Mouse (Mus musculus) forebrain, embryonic 12.5 days (tissue): ENCODE measurements around the gene Phpt1. TPM values are rescaled to one million over a fixed set of nuclear protein-coding genes. Genes with fewer than 3 reads are reported as not detected.
"Not testable (repeated sequence)": the region's sequence is repeated elsewhere in the genome, so short reads cannot be mapped to it uniquely, and the experiment has no call there.

Experiments
- ATAC-seq: fragments of 200-750 bp; cut with Nextera tagmentation; 2 replicates; pipeline ENCODE4 v1.8.0; 2017; ENCODE audit warnings: moderate TSS enrichment; ENCODE audit not compliant: low FRiP score
- H3K27ac ChIP-seq: fragments of 300-500 bp; sonication (generic); 2 replicates; pipeline ENCODE4 v1.5.1; 2016; ENCODE audit warnings: mild to moderate bottlenecking
- H3K27me3 ChIP-seq: fragments of 300-500 bp; sonication (generic); 2 replicates; pipeline ENCODE4 v1.6.1; 2016; ENCODE audit warnings: mild to moderate bottlenecking
- H3K36me3 ChIP-seq: fragments of 300-500 bp; sonication (generic); replicated peaks from 2 replicates; pipeline ENCODE4 v1.6.1; 2016; ENCODE audit warnings: mild to moderate bottlenecking
- H3K4me1 ChIP-seq: fragments of 300-500 bp; sonication (generic); 2 replicates; pipeline ENCODE4 v1.6.1; 2016
- H3K4me2 ChIP-seq: fragments of 300-500 bp; sonication (generic); 2 replicates; pipeline ENCODE4 v1.6.1; 2016; ENCODE audit warnings: mild to moderate bottlenecking, moderate library complexity
- H3K4me3 ChIP-seq: fragments of 300-500 bp; sonication (generic); replicated peaks from 2 replicates; pipeline ENCODE4 v1.5.1; 2016; ENCODE audit warnings: mild to moderate bottlenecking
- H3K9ac ChIP-seq: fragments of 300-500 bp; sonication (generic); 2 replicates; pipeline ENCODE4 v1.6.1; 2016; ENCODE audit warnings: mild to moderate bottlenecking
- H3K9me3 ChIP-seq: fragments of 300-500 bp; sonication (generic); 2 replicates; pipeline ENCODE4 v1.6.1; 2016
- WGBS: fragments of 180-500 bp; shearing (Covaris S2); methylation state at CpG from one replicate; pipeline ENCODE4 v1.1.7; 2016; 5-methylcytosine and 5-hydroxymethylcytosine counted together
- polyA plus RNA-seq: library from polyadenylated mRNA; unstranded; fragments of >200 nt; fragmentation: Nextera tagmentation; extraction: Ambion mirVana; gene quantifications from 2 replicates; pipeline ENCODE4 v1.2.1, GENCODE M21; 2016

The Phpt1 gene
- polyA plus RNA-seq, 1 experiment from 2014 or later, result 158 TPM

DNA sequence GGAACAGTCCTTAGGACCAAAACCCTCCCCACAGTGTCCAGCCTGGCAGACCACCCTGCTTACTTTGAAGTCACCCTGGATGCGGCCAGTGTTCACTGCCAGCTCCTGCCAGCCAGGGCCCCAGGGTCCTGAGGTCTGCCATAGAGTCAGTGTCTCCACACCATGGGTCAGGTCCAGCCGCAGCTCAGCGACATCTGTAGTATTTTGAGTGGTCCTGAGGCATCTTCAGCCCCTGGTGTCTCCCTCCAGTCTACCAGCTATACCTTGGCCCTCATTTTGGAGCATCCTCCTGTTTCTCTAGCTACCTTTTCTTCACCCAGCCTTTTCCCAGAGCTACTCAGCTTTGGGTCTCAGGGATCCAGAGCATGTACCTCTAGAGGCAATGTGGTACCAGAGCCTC is 5.7 kb downstream of the Phpt1 start:
- H3K4me1 ChIP-seq, result peaks cover 18% of the 10 kb centered on the region
- no peaks in the 10 kb centered on the region for H3K27me3 ChIP-seq
- peaks cover 73% of the 10 kb centered on the region for H3K36me3 ChIP-seq
- H3K9ac ChIP-seq, result no peak overlapping the region
- WGBS, result 96% methylated on average over 3 of the region's 3 CpGs
- no peak overlapping the region for H3K4me2 ChIP-seq
- no peaks in the 10 kb centered on the region for H3K9me3 ChIP-seq
- H3K27ac ChIP-seq, result no peak overlapping the region
- no peak for ATAC-seq
- no peak overlapping the region for H3K4me3 ChIP-seq

DNA sequence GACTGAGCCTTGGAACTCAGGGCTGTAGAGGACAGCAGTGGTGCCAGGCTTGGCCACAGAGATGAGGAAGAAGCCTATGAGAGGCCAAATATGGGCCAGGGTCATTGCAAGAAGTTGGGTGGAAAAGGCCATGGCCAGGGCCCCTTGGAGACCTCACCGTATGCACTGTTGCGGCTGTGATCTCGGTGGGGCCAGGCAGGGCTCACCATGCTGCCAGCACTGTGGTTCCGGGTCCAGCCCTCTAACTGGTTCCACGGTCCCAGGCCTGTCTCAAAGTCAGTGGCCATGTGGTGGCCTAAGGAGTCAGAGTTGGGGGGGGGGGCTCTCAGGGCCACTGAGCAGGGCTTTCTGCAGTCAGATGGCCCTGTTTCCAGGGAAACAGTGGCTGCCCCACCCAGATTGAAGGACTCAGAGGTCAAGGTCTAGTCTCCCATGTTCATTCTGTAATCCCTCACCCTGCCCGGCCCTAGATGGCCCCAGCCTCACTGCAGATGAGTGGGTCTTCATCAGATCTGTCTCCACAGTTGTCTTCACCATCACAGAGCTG is 6.5 kb downstream of the Phpt1 start:
- Histone ChIP-seq H3K4me1 (peaks cover 10% of the 10 kb centered on the region), H3K4me2 (no peak overlapping the region), H3K36me3 (peaks cover 81% of the 10 kb centered on the region), H3K9ac (no peak overlapping the region), H3K4me3 (no peak overlapping the region), H3K27me3 (no peaks in the 10 kb centered on the region), H3K9me3 (no peaks in the 10 kb centered on the region), H3K27ac (no peak overlapping the region)
- WGBS, result 96% methylated on average over 6 of the region's 6 CpGs
- ATAC-seq, result no peak

DNA sequence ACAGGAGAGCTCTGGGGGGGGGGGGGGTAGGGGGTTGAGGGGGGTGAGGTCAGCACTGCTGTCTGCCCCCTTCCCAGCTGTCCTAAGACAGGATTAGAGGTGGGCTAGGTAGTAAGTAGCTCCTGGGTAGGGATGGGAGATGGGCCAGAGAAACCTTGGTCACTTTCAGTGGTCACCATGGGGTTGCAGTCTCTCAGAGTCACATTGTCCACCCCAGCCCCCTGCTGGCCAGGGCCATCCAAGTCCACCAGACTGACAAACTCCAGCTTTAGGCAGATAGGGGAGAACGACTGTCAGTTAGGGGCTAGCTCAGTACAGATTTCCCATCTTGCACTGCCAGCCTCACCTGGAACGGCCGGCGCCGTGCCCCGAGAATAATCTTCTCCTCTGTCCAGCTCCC is 8.5 kb downstream of the Phpt1 start:
- Histone ChIP-seq H3K9me3 (no peaks in the 10 kb centered on the region), H3K4me2 (no peak overlapping the region), H3K27me3 (no peaks in the 10 kb centered on the region), H3K27ac (no peak overlapping the region), H3K4me1 (no peaks in the 10 kb centered on the region), H3K9ac (no peak overlapping the region), H3K4me3 (no peak overlapping the region), H3K36me3 (peaks cover 96% of the 10 kb centered on the region)
- ATAC-seq, result no peak
- 89% methylated on average over 6 of the region's 6 CpGs for WGBS

DNA sequence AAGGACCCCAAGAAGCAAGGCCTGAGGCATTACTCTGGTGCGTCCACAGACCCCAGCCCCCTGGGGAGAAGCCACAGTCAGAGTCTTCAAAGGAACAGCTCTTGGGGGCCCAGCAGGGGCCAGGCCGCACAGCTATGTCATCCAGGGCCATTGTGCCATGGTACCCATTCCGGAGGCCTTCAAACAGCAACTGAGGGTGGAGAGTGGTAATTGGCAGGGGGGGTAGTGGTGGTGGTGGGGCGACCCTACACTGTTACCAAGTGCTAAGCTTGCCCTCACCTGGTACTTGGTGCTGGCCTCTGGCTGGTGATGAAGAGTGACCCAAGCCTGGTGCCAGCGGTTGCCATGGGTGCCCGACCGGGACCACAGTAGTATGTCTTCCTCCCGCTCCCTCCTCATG is 9.3 kb downstream of the Phpt1 start:
- no peak overlapping the region for H3K4me3 ChIP-seq
- peaks cover 97% of the 10 kb centered on the region for H3K36me3 ChIP-seq
- 91% methylated on average over 8 of the region's 8 CpGs for WGBS

DNA sequence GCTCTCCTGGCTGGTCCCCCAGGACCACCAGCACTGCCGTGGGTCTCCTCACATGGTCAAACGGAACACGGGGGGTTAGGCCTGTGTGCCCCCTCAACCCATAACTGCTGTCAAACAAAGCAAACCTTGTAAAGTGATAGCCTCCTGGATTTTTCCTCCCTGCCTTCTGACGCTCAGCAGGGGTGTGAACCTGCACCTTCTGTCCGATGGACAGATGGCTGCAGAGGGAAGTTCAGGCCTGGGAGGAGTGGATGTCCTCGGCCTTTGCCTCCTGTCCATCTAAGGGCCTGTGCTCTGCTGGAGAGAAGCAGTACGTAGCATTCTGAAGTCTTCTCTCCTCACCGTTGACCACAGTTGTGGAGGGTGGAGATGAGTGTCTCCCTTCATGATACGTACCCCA is 13.1 kb downstream of the Phpt1 start:
- peaks cover 18% of the 10 kb centered on the region for H3K4me1 ChIP-seq
- no peaks in the 10 kb centered on the region for H3K9me3 ChIP-seq
- 88% methylated on average over 9 of the region's 9 CpGs for WGBS
- no peak overlapping the region for H3K9ac ChIP-seq
- no peaks in the 10 kb centered on the region for H3K27me3 ChIP-seq
- H3K27ac ChIP-seq, result no peak overlapping the region
- no peak overlapping the region for H3K4me2 ChIP-seq
- peaks cover 71% of the 10 kb centered on the region for H3K36me3 ChIP-seq
- H3K4me3 ChIP-seq, result no peak overlapping the region
- no peak for ATAC-seq

More for the DNA sequence above, 9.3 kb downstream of the Phpt1 start:
- Histone ChIP-seq H3K9ac (no peak overlapping the region), H3K4me1 (no peaks in the 10 kb centered on the region), H3K27ac (no peak overlapping the region), H3K27me3 (no peaks in the 10 kb centered on the region), H3K9me3 (no peaks in the 10 kb centered on the region), H3K4me2 (no peak overlapping the region)
- no peak for ATAC-seq

DNA sequence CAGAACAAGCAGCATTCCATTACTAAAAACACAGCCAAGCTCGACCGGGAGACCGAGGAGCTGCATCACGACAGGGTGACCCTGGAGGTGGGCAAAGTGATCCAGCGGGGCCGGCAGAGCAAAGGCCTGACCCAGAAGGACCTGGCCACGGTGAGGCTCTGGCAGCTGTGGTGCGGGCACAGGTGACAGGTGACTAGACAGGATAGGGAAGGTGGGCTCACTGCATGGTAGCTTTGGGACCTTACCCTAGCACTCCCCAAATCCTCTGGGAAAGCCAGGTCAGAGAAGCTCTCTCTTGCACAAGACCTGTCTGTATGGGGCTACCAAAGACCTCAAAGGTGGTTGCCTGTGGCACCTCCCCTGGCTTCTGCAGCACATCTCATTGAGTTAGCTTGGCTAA is 14.5 kb downstream of the Phpt1 start:
- WGBS, result 94% methylated on average over 8 of the region's 8 CpGs
- Histone ChIP-seq H3K36me3 (peaks cover 59% of the 10 kb centered on the region), H3K4me1 (peaks cover 22% of the 10 kb centered on the region), H3K4me2 (no peak overlapping the region), H3K27me3 (no peaks in the 10 kb centered on the region), H3K9me3 (no peaks in the 10 kb centered on the region), H3K9ac (no peak overlapping the region), H3K27ac (no peak overlapping the region), H3K4me3 (no peak overlapping the region)
- ATAC-seq, result no peak

DNA sequence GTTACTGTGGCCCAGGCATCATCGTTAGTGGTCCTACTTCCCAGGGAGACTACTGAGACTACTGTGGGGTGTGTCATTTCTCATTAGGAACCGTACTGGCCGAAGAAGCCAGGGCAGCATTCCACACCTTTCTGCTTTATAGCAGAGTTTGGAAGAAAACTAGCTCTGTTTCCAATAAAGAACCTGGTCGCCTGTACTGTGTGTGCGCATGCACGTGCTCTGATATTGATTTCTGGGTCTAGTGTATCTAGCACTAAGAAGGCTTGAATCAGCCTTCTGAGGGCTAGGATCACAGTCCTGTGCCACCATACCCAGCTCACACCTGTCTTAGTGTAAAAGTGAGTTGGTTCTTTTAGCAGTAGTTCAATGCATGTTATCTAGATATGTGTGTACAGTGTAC is 16.2 kb downstream of the Phpt1 start:
- Histone ChIP-seq H3K27me3 (no peaks in the 10 kb centered on the region), H3K4me3 (peak overlapping the region; percentile 95), H3K4me1 (peaks cover 22% of the 10 kb centered on the region), H3K36me3 (peaks cover 41% of the 10 kb centered on the region), H3K4me2 (peak overlapping the region; percentile 94), H3K9ac (peak overlapping the region; percentile 96), H3K9me3 (no peaks in the 10 kb centered on the region), H3K27ac (no peak overlapping the region)
- ATAC-seq, result no peak
- 72% methylated on average over 6 of the region's 6 CpGs for WGBS

DNA sequence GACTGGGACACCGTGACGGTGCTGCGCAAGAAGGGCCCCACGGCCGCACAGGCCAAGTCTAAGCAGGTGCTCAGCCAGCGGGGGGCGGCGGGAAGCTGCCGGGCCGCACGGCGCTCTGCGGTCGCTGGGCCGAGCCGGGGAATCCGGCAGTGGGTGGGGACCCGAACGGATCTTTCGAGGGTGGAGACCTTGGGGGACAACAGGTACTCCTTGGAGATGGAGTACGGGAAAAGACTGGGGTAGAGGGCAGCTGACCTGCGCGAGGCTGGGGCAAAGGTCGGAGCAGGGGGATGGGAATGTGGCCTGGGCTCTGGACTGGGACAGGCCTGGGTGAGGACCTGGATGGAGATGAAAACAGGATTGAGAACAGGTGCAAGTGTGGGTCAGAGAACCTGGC is 17.1 kb downstream of the Phpt1 start:
- Histone ChIP-seq H3K4me2 (peak overlapping the region; percentile 94), H3K4me3 (peak overlapping the region; percentile 95), H3K27ac (peak overlapping the region; percentile 77), H3K4me1 (peaks cover 22% of the 10 kb centered on the region), H3K9me3 (no peaks in the 10 kb centered on the region), H3K9ac (peak overlapping the region; percentile 96), H3K27me3 (no peaks in the 10 kb centered on the region), H3K36me3 (peaks cover 33% of the 10 kb centered on the region)
- ATAC-seq, result peak; percentile 48; the same call in 1 of the 2 replicates
- WGBS, result under 1% methylated on average over 24 of the region's 24 CpGs

DNA sequence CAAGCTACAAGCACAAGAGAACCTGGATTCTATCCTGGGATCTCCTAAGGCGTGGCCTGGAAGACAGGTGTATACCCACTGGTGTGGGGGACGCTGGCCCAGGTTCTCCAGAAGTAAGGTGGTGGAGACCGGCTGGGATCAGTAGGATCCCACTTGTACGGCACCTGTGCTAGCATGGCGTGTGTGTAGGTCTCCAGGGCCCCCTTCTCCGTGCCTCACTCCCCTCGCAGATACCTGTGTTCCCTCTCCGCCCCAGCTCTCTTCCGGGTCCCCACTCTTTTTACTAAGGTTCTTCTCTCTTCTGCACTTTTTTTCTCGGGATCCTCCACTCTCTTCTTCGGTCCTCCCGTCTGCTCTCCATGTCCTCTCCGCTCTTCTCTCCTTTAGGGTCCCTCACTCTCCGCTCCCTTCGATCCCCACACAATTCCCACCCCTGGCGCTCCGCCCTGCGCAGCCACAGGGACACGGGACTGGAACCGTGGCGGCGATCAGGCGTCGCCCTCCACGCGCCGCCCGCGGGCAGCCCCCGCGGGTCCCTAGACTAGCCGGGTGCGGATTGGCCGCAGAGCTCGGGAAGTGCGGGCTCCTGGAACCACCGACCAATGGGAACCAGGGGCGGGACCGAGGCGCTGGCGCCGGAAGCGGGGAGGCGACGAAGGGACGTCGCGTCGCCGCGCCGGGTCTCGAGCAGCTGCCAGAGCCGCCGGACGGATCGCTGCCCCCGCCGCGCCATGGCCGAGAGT is 17.6 kb downstream of the Phpt1 start, which contains the start of gene Edf1:
Gene Edf1 (plus strand): TSS at position 627 of the 743 bp plus-strand sequence.
- WGBS, result under 1% methylated on average over 60 of the region's 61 CpGs
- Histone ChIP-seq H3K9ac (peak within 1 kb of the TSS; percentile 96), H3K36me3 (peaks cover 27% of the 10 kb centered on the region), H3K27ac (peak within 1 kb of the TSS; percentile 77), H3K4me2 (peak within 1 kb of the TSS; percentile 94), H3K9me3 (no peaks in the 10 kb centered on the region), H3K4me1 (peaks cover 22% of the 10 kb centered on the region), H3K27me3 (no peaks in the 10 kb centered on the region), H3K4me3 (peak within 1 kb of the TSS; percentile 95)
- ATAC-seq, result peak; percentile 99

DNA sequence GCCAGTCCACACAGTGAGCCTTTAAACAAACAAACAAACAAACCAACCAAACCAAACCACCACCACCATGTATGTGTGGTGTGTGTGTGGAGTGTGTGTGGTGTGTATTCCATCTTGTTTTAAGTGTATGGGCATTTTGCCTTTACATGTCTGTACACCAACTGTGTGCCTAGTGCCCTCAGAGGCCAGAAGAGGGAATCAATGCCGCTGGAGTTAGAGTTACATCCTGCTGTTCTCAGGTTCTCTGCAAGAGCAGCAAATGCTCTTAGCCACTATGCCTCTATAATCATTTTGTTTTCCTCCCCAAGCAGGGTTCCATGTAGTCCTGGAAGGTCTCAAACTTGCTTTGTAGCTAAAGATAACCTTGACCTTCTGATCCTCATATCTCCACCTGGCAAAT is 18.7 kb downstream of the Phpt1 start:
- no peak overlapping the region for H3K27ac ChIP-seq
- WGBS, result 63% methylated on average over 1 of the region's 1 CpGs
- no peak overlapping the region for H3K4me2 ChIP-seq
- no peak overlapping the region for H3K4me3 ChIP-seq
- no peak overlapping the region for H3K9ac ChIP-seq
- H3K36me3 ChIP-seq, result peaks cover 16% of the 10 kb centered on the region
- no peaks in the 10 kb centered on the region for H3K9me3 ChIP-seq
- no peaks in the 10 kb centered on the region for H3K27me3 ChIP-seq
- peaks cover 22% of the 10 kb centered on the region for H3K4me1 ChIP-seq
- ATAC-seq, result no peak

DNA sequence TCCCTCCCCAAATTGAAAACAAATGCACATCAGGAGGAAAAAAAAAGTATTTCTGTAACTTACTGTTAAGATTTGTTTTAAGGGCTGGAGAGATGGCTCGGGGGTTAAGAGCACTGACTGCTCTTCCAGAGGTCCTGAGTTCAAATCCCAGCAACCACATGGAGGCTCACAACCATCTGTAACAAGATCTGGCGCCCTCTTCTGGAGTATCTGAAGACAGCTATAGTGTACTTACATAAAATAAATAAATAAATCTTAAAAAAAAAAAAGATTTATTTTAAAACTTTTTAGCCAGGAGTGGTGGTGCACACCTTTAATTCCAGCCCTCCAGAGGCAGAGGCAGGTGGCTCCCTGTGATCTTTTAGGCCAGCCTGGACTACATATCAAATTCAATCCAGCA is 19.5 kb downstream of the Phpt1 start:
- H3K36me3 ChIP-seq, ATAC-seq, H3K27ac ChIP-seq, H3K9me3 ChIP-seq, H3K4me2 ChIP-seq, H3K9ac ChIP-seq, H3K27me3 ChIP-seq, H3K4me3 ChIP-seq: not testable (repeated sequence)
- H3K4me1 ChIP-seq, result peaks cover 22% of the 10 kb centered on the region
- 45% methylated on average over 2 of the region's 2 CpGs for WGBS

DNA sequence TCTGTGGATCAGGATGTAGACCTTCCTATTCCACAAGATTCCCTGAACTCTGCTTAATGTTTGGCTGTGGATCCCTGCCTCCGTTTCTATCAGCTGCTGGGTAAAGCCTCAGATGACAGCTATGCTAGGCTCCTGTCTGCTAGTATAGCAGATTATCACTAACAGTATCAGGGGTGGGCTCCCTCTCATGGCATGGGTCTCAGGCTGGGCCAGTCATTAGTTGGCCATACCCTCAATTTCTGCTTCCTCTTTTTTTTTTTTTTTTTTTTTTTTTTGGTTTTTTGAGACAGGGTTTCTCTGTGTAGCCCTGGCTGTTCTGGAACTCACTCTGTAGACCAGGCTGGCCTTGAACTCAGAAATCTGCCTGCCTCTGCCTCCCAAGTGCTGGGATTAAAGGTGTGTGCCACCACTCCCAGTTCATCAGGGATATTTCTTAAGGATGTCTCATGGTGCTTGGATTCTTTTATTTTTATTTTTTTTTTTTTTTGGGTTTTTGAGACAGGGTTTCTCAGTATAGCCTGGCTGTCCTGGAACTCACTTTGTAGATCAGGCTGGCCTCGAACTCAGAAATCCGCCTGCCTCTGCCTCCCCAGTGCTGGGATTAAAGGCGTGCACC is 21.7 kb downstream of the Phpt1 start:
- 87% methylated on average over 4 of the region's 4 CpGs for WGBS
- not testable (repeated sequence) for H3K36me3 ChIP-seq, ATAC-seq, H3K9me3 ChIP-seq, H3K4me1 ChIP-seq, H3K4me3 ChIP-seq, H3K27ac ChIP-seq, H3K9ac ChIP-seq, H3K4me2 ChIP-seq, H3K27me3 ChIP-seq

DNA sequence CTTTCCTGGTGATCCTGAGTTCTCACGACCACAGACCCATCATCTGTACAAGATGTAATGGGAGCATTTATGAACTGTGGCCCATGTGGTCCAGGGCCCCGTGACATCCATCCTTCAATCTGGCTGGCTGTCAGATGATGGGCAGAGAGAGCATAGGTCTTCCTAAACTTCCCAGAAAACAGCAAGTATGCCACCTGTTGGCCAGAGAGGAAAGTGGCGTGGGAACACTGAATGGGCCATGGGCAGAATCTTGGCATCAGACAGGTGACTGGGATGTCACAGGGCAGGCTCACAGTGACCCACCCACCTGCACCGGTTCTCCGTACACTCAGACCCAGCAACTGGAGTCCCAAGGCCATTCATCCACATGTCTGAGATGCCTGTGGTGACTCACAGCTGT is 23.8 kb downstream of the Phpt1 start:
- Histone ChIP-seq H3K4me2 (no peak overlapping the region), H3K27me3 (no peaks in the 10 kb centered on the region), H3K9me3 (no peaks in the 10 kb centered on the region), H3K4me1 (peaks cover 3% of the 10 kb centered on the region), H3K36me3 (no peaks in the 10 kb centered on the region), H3K4me3 (no peak overlapping the region), H3K27ac (no peak overlapping the region), H3K9ac (no peak overlapping the region)
- no peak for ATAC-seq
- 37% methylated on average over 5 of the region's 5 CpGs for WGBS
